Mouse (Mus musculus) embryonic fibroblast, embryonic 13.5 days (primary cell): ENCODE measurements around the gene Atp1a3.

ENCODE experiments used
- CTCF ChIP-seq: IDR thresholded peaks from 2 replicates; pipeline ENCODE4 v1.5.1; 2011; ENCODE audit warnings: mild to moderate bottlenecking, control low read depth, low read length, moderate library complexity, borderline replicate concordance; ENCODE audit not compliant: insufficient read depth
- POLR2A ChIP-seq: IDR thresholded peaks from 2 replicates; pipeline ENCODE4 v1.6.1; 2011; ENCODE audit warnings: low read depth, mild to moderate bottlenecking, control low read depth, low read length, moderate library complexity

DNA sequence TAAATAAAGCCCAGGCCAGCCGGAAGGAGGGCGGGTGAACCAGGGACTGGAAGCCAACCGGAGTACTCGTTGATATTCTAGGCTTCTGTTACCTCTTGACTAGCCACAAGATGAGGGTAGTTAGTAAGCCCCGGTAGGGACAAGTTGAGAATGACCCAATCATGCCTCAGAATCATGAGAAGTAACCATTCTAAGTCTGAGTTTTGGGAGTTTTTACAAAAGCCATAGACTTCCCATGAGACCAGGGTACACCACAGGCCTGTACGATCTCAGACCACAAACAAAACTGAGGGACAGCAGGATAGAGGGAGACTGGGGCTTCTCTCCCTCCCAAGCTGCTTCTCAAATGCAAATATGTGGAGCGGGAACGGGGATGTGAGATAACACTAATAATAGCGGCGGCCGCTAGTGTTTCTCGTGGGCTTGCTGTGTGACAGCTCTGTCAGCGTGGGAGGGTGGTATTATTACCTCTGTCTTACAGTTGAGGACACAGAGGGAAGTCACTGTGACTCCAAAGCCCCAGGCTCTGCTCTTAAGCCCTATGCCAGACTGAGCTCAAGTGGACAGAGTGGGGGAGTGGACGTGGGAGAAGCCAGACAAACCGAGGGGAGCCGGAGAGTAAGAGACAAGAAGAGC is 43.7 kb upstream of the Atp1a3 start:
- TF ChIP-seq POLR2A (no peak), CTCF (no peak)
